Mouse (Mus musculus): Measurements from ENCODE around the gene Hpf1.

The Hpf1 gene

DNA sequence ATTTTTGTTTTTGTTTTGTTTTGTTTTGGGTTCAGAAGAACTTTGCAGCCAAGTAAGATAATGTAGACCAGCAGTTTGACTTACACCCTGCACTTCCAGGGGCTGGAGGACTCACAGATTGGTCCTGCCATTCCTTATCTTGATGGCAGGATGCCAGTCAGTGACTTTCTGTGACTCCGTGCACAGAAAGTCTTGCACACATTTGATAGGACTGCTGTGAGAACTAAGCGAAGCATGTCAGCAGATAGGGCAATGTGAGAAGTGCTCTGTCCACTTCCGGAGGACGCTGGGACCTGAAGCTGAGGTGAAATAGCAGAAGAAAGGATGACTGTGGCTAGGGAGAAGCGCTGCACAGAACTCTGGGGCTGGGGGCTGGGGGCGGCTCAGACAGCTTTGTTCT, 5.7 kb downstream of the Hpf1 start:
- no peak for DNase-seq (ENCODE audit: low read depth, low spot score)

DNA sequence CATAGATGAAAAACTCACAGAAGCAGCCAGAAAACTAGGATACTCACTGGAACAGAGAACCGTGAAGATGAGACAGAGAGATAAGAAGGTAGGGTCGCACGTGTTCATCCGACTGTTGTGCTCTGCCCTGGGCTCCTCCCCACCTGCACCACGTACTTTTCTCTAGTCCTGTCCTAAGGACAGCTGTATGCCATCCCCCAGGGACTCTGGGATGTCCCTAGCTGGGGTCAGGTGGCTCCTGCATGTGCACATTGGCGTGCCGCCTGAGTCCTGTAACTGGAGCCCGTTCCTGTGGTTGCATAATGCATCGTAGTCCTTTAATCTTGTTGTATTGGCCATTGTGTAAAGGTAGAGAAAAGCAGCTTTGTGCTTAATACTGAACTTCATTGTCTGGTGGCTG, 9.9 kb downstream of the Hpf1 start:
- no peak for DNase-seq (ENCODE audit: low read depth, low spot score)

DNA sequence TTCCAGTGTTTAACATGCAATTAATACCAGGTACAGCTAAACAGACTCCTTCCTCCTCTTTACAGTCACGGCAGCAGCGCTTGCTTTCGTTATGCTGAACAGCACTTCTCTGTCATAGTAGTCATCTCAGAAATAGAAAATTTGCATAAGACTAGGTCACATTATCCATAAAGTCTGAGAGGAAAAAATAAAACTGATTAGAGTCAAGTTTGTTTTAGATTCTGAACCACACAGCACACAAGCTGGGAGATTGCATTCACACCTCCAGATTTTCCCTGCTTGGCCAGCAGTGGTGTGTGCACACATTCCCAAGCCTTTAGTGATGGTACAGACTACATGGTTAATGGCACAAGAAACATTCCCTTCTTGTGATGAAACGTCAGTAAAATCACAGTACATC, 21.9 kb downstream of the Hpf1 start:
- no peak for DNase-seq (ENCODE audit: low read depth, low spot score)

DNA sequence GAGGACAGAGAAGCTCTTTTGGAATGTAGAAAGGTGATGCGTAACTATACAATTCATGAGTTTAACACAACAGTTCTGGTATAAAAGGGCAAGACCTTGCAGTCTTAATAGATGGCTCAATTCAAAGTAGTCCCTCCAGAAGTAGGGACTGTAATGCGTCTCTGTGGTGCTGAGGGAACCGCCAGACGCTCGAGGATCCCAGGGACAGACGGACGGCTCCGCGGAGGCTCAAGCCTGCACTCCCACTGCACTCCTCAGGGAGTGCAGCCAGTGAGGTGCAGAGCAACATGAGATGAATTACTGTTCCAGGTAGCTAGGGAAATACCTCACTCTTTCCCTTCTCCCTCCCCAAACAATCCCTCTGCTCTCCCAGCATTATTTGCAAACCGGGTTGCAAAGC, 22.3 kb downstream of the Hpf1 start:
- no peak for DNase-seq (ENCODE audit: low read depth, low spot score)

DNA sequence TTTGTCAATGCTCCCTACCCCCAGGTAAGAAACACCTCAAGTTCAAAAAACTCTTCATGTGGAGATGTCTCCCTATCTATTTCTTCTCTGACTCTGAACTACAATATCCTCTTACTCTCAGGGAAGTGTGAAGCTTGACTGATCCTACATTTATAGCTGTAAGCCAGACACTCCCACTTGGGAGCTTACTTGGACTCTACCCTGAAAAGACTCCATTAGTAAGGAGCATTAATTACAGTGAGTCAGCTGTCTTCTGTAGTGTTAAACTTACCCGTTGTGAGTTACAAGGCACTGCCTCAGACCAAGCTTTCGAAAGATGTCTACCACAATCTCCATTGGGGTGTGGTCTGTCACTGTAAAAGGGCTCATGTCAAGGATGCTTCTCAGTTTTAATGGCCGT, 28.9 kb downstream of the Hpf1 start:
- DNase-seq (ENCODE audit: low read depth, low spot score) = no peak

DNA sequence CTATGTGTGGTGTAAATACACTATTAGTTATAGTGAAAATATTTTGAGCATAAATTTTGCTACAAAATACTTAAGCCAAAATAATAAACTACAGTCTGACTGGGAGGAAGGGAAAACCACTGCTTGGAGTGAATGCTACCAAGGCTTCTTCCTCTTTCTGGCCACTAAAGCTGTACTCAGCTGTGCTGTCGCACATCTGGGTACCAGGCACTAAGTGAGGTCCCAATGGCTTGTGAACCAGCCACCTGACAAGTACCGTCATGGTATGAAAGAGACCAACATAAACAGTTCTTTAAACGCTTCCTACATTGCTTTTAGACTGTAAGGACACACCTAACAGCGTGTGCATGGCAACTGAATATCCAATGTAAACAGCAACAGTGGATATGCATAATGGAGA, 30.0 kb downstream of the Hpf1 start:
- DNase-seq (ENCODE audit: low read depth, low spot score) = no peak

DNA sequence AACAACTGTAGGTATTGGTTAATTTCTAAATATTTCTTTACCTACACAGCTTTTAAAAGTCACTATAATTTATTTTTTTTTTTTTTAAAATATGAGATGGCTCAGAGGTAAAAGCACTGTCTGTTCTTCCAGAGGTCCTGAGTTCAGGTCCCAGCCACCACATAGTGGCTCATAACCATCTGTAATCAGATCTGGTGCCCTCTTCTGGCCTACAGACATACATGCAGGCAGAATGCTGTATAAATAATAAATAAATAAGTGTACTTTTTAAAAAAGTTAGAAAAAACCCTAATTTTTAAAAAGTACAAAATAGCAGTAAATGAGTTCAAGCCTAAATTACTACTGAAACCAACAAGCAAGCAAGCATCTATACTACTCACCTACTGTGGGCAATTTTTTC, 43.4 kb downstream of the Hpf1 start:
- no peak for DNase-seq (ENCODE audit: low read depth, low spot score)

DNA sequence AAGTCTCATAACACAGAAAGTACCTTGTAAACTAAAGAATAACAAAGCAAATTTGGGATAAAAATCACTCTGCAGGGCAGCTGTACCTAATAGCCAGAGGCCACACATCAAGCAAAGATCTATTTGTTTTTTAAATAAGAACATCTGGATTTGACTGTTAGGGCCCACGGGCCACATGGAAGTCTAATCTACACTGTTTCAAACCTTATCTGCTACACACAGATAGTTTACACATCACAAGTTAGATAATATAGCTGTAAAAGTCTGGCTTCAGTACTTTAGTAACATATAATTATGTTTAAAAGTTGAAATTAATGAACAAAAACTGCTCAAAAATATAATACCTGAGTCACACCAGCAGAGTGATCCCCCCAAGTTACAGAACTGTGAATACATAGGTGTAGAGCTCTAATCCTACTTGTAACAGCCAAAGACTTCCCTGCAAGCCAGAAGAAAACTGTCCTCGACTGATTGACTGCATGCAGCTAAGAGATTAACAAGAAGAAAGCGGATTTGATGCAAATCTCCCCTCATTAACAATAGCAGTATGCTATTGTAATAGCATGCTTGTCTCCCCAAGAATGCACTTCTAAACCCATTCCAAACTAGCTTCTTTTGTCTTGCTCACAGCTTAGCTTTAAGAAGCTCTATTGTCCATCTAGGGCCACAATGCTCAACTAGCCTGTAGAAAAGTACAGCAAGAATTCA, 48.7 kb downstream of the Hpf1 start:
- DNase-seq (ENCODE audit: low read depth, low spot score) = no peak

DNA sequence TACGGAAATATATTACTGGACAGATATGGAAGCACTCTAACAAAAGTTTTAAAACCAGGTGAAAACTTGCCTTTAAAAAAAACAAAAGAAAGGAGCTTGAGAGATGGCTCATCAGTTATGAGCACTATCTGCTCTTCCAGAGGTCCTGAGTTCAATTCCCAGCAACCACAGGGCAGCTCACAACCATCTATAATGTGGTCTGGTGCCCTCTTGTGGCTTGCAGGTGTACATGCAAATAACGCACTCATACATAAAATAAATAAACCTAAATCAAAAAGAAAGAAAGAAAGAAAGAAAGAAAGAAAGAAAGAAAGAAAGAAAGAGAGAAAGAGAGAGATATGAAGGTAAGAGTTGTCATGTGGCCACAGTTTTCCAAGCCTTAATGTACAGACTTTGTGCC, 52.6 kb downstream of the Hpf1 start:
- no peak for DNase-seq (ENCODE audit: low read depth, low spot score)

DNA sequence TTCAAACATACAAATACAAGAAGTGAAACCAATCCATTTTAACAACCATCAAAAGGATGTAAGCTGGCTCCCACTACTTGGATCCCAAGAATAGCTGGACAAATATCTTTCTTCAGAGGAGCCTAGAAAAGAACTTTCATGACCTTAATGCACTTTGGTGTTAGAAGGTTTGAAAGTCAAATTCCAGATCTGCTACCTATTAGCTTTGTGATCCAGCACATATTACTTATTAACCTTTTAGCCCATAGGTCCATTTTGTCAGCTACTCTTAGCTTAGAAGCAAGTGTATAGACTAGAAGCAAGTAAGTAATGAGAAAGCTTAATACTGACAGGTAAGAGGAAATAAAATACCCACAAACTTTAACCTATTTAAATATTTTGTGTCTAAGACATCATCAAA, 57.3 kb downstream of the Hpf1 start:
- no peak for DNase-seq (ENCODE audit: low read depth, low spot score)

DNA sequence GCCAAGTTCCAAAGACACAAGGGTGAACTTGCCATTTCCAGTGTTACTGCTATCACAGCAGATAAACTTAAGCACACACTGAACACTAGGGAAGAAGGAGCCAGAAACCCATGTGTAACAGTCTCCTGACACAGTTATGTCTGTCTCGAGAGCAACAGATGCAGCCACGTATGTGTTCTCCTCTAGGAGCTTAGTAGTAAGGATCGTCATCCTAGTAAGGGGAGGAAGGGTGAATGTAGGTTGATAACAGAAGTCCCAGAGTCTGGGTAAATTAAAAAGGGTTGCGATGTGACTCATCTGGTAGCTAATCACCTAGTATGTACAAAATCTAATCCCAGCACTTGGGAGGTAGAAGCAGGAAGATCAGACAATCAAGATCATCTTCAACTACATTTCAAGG, 59.6 kb downstream of the Hpf1 start:
- DNase-seq (ENCODE audit: low read depth, low spot score) = no peak

DNA sequence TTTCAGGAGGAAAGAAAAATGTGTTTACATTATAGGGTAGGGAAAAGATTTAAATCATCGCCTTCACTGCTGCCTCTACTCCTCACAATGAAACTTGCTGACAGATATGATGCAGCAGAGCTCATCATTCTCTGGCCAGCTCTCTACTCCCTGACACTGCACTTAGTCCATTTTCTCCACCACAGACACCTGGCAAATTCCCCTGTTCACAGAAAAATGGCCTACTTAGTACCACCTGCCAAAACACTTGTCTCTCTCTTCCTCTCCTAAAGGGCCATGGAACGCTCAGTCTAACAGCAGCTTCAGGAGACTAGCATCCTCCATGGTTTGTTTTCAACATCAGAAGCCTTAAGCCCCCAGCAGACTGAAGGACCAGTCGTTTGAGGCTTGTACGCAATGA, 61.1 kb downstream of the Hpf1 start:
- no peak for DNase-seq (ENCODE audit: low read depth, low spot score)

DNA sequence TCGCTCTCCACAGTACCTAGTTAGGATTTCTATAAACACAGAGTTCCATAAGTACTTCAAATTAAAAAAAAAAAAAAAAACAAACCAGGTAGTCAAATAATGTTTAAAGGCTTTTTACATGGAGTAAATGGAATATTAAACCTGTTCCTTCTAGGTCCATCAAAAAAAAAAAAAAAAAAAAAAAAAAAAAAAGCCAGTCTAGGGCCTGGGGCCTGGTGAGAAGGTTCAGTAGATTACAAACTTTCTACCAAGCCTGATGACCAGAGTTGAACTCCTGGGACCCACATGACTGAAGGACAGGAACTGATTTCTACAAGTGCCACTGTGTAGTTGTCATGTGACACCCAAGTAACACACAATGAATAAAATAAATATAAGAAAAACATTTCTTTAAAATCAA, 61.5 kb downstream of the Hpf1 start:
- no peak for DNase-seq (ENCODE audit: low read depth, low spot score)

DNA sequence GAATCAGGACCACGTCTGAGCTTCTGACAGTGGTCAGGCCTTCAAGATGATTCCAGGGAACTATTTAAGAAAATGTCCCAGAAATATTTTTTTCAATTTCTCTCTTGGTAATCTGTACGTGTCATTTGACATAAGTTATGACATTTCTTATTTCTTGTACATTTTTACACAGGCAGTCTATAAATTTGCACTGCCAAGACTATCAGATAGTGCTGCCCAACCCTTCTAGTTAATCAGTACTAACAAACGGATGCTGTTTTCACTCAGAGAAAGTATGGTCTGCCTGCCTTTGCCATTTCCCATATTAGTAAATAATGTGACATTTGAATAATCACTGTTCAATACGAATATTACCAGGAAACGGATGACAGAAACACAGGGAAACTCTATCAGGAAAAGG, 62.6 kb downstream of the Hpf1 start:
- no peak for DNase-seq (ENCODE audit: low read depth, low spot score)

DNA sequence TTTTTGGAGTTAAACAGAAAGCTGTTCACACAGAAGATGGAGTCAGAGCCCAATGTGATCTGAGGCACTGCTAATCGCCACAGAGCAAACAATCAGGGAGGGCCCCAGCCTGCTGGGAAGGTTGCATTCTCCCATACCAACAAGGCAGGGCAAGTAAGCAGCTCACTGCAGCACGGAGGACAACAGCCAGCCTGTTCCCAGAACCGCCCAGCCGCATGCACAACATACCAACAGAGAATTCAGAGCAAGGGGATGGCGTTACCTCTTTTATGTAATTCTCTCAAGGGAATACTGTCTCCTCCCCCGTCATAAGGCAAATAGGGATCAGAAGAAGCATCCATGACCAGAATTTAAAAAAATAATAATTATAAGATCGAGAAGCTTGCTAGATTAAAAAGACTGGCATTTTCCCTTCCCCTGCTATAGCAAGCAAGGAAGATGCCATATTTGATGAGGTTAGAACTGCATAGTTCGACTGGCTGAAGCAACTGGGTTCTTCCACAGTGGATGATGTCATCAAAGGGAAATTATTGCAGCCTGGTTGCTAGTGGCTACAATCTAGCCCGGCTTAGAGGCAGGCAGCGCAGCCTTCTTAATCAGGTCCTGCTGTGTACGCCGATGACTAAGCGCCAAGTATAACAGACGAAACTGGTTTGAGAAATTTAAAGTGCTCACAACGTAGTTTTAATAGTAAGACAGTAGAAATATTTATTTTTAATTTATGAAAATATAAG, 64.2 kb downstream of the Hpf1 start:
- peak; percentile 86 for DNase-seq (ENCODE audit: low read depth, low spot score)

DNA sequence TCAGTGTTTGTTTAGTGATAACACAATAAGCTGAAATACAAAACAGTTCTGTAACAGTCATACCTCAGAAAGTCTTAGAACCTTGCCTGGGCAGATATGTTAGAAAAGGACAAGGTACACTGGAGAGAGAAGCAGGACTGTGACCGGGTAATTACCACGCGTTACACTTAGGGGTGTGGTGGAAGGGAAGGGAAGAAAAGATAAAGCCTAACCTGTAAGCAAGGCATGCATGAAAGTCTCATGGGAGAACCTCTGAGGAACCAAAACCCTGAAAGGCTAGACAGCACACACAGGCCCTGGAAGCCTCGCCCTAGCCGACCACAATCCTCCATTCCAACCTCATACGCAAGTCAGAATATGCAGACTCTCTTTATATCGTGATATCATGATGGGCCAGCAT, 66.6 kb downstream of the Hpf1 start:
- DNase-seq (ENCODE audit: low read depth, low spot score) = no peak

All from mesoderm, embryonic 11.5 days (tissue).